Mouse (Mus musculus): ENCODE data around the gene Duxbl3.
"Not testable (repeated sequence)": the region's sequence is repeated elsewhere in the genome, so short reads cannot be mapped to it uniquely, and the experiment has no call there.

Duxbl3 gene

DNA sequence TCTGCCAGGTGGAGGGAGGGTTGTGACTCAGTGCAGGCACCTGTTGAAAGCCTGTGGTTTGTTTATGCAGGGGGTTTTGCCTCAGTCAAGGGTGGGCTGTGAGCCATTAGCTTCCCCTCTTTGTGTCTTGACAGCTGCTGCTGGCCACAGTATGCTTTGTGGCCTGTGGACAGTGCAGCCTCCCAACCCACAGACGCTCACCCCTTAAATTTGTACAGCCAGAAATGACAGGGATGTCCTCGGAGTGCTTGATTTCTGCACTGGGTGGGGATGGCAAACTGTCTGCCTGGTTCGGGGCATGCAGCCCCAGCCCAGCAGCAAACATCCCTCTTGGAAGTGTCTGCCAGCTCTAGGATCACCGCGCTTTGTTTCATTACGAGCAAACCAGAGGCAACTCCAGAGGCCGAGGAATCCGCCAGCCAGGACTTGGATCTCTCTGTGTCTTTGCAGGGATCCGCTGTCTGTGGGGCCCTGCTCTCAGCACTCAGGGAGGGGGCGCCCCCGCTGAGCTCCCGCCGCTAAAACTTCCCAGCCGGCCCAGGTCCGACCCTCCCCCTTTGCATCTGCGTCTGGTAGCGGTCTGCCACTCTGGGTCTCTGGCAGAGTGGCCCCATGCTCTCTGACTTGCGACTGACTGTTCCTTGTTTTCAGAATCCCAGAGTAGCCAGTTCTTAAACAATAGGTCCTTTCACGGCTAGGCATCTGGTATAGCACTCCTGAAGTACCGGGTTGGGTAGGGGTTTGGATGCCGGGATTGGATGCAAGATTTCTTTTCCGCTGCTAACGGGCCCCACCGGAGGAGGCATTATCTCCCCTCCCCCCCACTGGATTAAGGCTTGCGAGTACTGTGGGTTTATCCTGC, at the start of gene Duxbl3:
TSS of gene Duxbl3 (plus strand) at position 207 of the 862 bp plus-strand sequence.
- not testable (repeated sequence) for DNase-seq

GRCm38 (mm10) chr14:26216233-26217000, 41.3 kb upstream of the Duxbl3 start:
- not testable (repeated sequence) for DNase-seq

DNA sequence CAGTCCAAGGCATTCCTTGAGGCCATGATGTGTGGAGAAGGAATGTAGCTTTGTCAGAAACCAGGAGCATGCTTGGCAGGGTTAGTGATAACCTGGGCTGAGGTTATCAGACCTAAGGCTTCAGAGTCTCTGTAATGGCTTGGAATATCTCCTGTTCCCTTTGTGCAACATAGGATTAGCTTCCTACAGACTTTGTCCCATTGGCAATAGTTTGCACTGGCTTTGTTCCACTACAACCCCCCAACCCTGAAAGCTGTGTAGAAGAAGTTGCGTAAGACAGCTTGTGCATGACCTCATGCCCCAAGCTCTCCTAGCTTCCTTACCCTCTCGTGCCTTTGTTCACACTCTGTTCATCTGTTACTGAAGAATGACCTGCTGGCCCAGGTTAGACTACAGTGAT, 20.6 kb upstream of the Duxbl3 start:
- not testable (repeated sequence) for DNase-seq

DNA sequence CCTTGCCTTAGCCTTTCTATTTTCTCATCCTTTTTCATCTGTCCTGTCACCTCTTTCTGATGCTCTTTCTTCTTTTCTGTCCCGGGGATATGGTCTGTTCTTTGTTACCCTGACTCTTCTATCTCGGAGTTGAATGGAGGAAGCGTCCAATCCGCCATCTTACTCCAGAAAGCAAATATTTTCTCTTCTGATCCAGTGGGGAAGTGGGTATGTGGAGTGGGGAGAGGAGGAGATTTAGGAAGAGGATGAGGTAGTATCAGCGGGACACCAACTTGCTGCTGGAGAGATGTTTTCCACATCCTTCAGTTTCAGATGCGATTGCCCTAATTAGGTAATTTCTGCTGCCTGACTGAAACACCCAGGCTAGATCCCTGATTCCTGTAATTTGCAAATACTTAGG, 967 bp downstream of the Duxbl3 start:
- not testable (repeated sequence) for DNase-seq

- not testable (repeated sequence) for DNase-seq
Observed at GRCm38 (mm10) chr14:26286737-26287136, 29.0 kb downstream of the Duxbl3 start.

DNA sequence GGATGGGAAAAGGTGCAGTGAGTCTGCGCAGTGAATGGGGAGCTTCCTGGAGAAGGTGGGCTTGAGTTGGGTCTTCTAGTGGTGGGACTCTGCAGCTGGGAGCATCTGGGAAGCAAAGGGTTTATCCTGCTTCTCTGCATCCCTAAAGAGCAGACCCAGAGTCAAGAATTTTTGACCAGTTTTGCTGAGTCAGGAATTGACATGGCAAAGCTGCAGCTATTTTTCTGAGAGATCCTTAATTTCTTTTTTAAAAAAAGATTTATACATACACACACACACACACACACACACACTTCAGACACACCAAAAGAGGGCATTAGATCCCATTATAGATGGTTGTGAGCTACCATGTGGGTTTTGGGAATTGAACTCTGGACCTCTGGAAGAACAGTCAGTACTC, 36.1 kb downstream of the Duxbl3 start:
- no peak for DNase-seq

DNA sequence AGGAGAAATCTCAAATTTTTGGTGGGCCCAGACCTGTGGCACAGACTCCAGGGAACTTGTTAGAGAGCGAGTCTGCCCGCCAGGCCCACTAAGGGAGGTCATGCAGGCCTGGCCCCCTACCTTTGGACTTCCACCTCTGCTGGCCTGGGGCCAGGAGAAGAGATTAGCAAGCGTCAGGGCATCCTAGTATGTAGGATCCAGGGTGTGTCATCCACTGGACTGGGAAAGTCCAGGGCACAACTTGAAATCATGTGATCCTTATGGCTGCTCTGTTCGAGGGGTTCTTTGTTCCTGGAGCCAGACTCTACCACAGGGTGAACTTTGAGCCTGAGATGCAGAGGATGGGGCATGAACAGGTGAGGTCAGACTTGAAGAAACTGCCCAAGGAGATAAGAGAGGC, 39.3 kb downstream of the Duxbl3 start:
- peak; percentile 27 to 31 for DNase-seq

- no peak for DNase-seq
Observed at GRCm38 (mm10) chr14:26297484-26297883, 39.7 kb downstream of the Duxbl3 start.

DNA sequence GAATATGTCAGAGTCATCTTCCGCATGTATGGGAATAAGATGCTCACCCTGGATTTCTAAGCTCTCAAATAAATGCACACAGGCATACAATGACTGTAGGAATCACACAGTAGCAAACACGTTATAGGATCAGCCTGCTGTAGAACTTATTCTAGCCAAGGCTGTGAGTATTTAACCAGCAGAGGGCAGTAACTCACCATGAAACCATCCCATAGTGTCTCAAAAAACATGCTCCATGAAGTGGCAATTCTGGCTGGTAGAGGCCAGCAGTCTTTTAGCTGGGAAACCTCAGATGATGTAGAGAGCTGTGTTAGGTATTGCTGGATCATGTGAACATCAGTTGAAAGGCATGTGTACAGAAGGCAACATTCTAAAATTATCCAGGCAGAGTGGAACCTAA, 45.3 kb downstream of the Duxbl3 start:
- peak; percentile 53 to 58 for DNase-seq

GRCm38 (mm10) chr14:26306032-26306431, 48.3 kb downstream of the Duxbl3 start:
- peak; percentile 8 to 52 for DNase-seq

- DNase-seq, result no peak
Observed at GRCm38 (mm10) chr14:26308813-26309212, 51.1 kb downstream of the Duxbl3 start.

- no peak for DNase-seq
Observed at GRCm38 (mm10) chr14:26309511-26309910, 51.7 kb downstream of the Duxbl3 start.

DNA sequence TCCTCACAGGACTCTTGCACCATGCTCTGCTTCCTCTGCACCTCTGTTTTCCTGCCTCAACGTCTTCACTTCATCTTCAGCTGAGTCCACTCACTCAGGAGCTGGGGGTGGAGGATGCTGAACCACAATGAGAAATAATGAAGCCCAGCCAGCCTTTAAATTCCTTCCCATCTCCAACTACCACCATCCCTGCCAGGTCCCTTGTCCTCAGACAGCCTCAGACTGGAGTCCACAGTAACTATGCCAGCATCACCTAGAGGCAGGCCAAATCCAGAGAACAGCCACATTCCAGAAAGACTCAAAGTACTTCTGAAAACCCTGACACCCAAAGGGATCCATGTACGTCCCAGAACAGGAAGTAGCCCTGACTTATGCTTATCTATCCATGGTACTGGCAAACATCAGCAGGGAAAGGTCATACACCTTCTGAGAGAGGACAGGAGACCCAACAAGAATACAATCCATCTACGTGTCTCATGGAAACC, 58.5 kb downstream of the Duxbl3 start:
- DNase-seq, result no peak
